Mouse (Mus musculus): ENCODE results near the gene Wbp11. TPM values are rescaled to one million over a fixed set of nuclear protein-coding genes. Genes with fewer than 3 reads are reported as not detected.
A peak's percentile ranks its signal among the peaks of the same experiment; 100 is the strongest.

Gene Wbp11
- total and polyA plus RNA-seq, 3 experiments: 43.5 to 411 (median 294) TPM

- TF ChIP-seq CTCF (IDR thresholded peaks at IDR 0.05 in 2 of 3, conservative IDR thresholded peaks at IDR 0.05 in 1 of 3; ENCODE audit: control insufficient read depth in 1 of 3, insufficient read depth in 1 of 3, low read depth in 2 of 3, low read length in 3 of 3, poor library complexity in 1 of 3, severe bottlenecking in 1 of 3): 0 out of 6 replicates have a peak, but pooled peaks of 1 of the 3 experiments have one; percentile 10
- TF ChIP-seq MXI1 (IDR thresholded peaks at IDR 0.05; ENCODE audit: low read depth, low read length): no peak; the same call in none of the 2 replicates
- peak; percentile 87 for TF ChIP-seq GATA1 (IDR thresholded peaks at IDR 0.05; ENCODE audit: low read depth, low read length)
- TF ChIP-seq HCFC1 (IDR thresholded peaks at IDR 0.05; ENCODE audit: low read depth, low read length): no peak
Observed at GRCm38 (mm10) chr6:136857186-136857872, 29.3 kb upstream of the Wbp11 start, which contains the start of gene Art4 (continued).

- H3K27ac ChIP-seq (ENCODE audit: control insufficient read depth, low read depth, low read length): no peak overlapping the region
- H3K4me3 ChIP-seq (ENCODE audit: control insufficient read depth in 1 of 2, insufficient read depth in 1 of 2, low read depth in 2 of 2, low read length in 2 of 2): no peak overlapping the region
- no peak overlapping the region for H3K9ac ChIP-seq (ENCODE audit: control insufficient read depth, low read depth, low read length, poor library complexity, severe bottlenecking)
Observed at GRCm38 (mm10) chr6:136856071-136856636, 28.1 kb upstream of the Wbp11 start.

GRCm38 (mm10) chr6:136855183-136855582 lies 27.1 kb upstream of the Wbp11 start:
- no peaks in the 10 kb centered on the region for H3K27me3 ChIP-seq (ENCODE audit: control insufficient read depth in 1 of 2, insufficient read depth in 2 of 2, low read length in 2 of 2)
- H3K79me2 ChIP-seq (ENCODE audit: control insufficient read depth, insufficient read depth, low read length, poor library complexity): no peaks in the 10 kb centered on the region
- DNase-seq (ENCODE audit: low read depth, low spot score): peak; percentile 64
- no peak overlapping the region for H3K4me3 ChIP-seq (ENCODE audit: control insufficient read depth in 1 of 2, insufficient read depth in 1 of 2, low read depth in 2 of 2, low read length in 2 of 2)
- TF ChIP-seq TBP (IDR thresholded peaks at IDR 0.05; ENCODE audit: low read depth, low read length) (0 out of 2 replicates have a peak, but pooled peaks have one; percentile 45), USF2 (IDR thresholded peaks at IDR 0.05; ENCODE audit: borderline replicate concordance in 1 of 2, insufficient read depth in 1 of 2, low read depth in 1 of 2, low read length in 2 of 2) (no peak), ELF1 (IDR thresholded peaks at IDR 0.05; ENCODE audit: low read depth, low read length) (no peak), ZC3H11A (IDR thresholded peaks at IDR 0.05; ENCODE audit: low read depth, low read length) (no peak), SMC3 (IDR thresholded peaks at IDR 0.05; ENCODE audit: low read depth, low read length) (no peak), MYC (IDR thresholded peaks at IDR 0.05; ENCODE audit: low read depth, low read length) (0 out of 2 replicates have a peak, but pooled peaks have one; percentile 28), BHLHE40 (IDR thresholded peaks at IDR 0.05; ENCODE audit: borderline replicate concordance, low read depth, low read length) (no peak), MAFK (IDR thresholded peaks at IDR 0.05; ENCODE audit: borderline replicate concordance, low read depth, low read length) (no peak), GATA1 (IDR thresholded peaks at IDR 0.05; ENCODE audit: low read depth, low read length) (peak; percentile 43), E2F4 (IDR thresholded peaks at IDR 0.05; ENCODE audit: borderline replicate concordance, low read depth, low read length) (no peak), ZKSCAN1 (IDR thresholded peaks at IDR 0.05; ENCODE audit: low read depth, low read length) (no peak), NRF1 (IDR thresholded peaks at IDR 0.05; ENCODE audit: insufficient read depth, low read depth, low read length, poor library complexity, severe bottlenecking) (0 out of 2 replicates have a peak, but pooled peaks have one; percentile 22), EP300 (IDR thresholded peaks at IDR 0.05; ENCODE audit: low read depth in 1 of 2, low read length in 2 of 2) (peak in 1 of 2 experiments; percentile 42; a peak in 2 of 4 replicates)
- H3K27ac ChIP-seq (ENCODE audit: control insufficient read depth, low read depth, low read length): no peak overlapping the region
- no peaks in the 10 kb centered on the region for H3K9me3 ChIP-seq (replicated peaks; ENCODE audit: insufficient read depth, low read length)
- H3K9ac ChIP-seq (ENCODE audit: control insufficient read depth, low read depth, low read length, poor library complexity, severe bottlenecking): no peak overlapping the region
- H3K4me1 ChIP-seq (ENCODE audit: control insufficient read depth in 1 of 2, insufficient read depth in 2 of 2, low read length in 2 of 2): peaks cover 0 to 22% of the 10 kb centered on the region in 2 experiments; a peak in 3 of 4 replicates
- peaks cover 0 to 9% of the 10 kb centered on the region in 2 experiments; a peak in 2 of 4 replicates for H3K36me3 ChIP-seq (ENCODE audit: control insufficient read depth in 1 of 2, insufficient read depth in 2 of 2, low read length in 2 of 2)

More at GRCm38 (mm10) chr6:136856071-136856636, 28.1 kb upstream of the Wbp11 start:
- peaks cover 0 to 22% of the 10 kb centered on the region in 2 experiments; a peak in 3 of 4 replicates for H3K4me1 ChIP-seq (ENCODE audit: control insufficient read depth in 1 of 2, insufficient read depth in 2 of 2, low read length in 2 of 2)
- no peak for DNase-seq (ENCODE audit: low read depth, low spot score)
- no peaks in the 10 kb centered on the region for H3K9me3 ChIP-seq (replicated peaks; ENCODE audit: insufficient read depth, low read length)
- H3K79me2 ChIP-seq (ENCODE audit: control insufficient read depth, insufficient read depth, low read length, poor library complexity): no peaks in the 10 kb centered on the region
- no peak for TF ChIP-seq SIN3A (IDR thresholded peaks at IDR 0.05; ENCODE audit: low read length)
- TF ChIP-seq POLR2AphosphoS5 (IDR thresholded peaks at IDR 0.05; ENCODE audit: borderline replicate concordance, low read depth, low read length): no peak
- TF ChIP-seq HCFC1 (IDR thresholded peaks at IDR 0.05; ENCODE audit: low read depth, low read length): no peak
- no peak for TF ChIP-seq TBP (IDR thresholded peaks at IDR 0.05; ENCODE audit: low read depth, low read length)
- TF ChIP-seq NELFE (IDR thresholded peaks at IDR 0.05; ENCODE audit: low read depth, low read length): no peak
- TF ChIP-seq USF2 (IDR thresholded peaks at IDR 0.05; ENCODE audit: borderline replicate concordance in 1 of 2, insufficient read depth in 1 of 2, low read depth in 1 of 2, low read length in 2 of 2): no peak
- TF ChIP-seq ZC3H11A (IDR thresholded peaks at IDR 0.05; ENCODE audit: low read depth, low read length): no peak
- TF ChIP-seq MXI1 (IDR thresholded peaks at IDR 0.05; ENCODE audit: low read depth, low read length): no peak
- TF ChIP-seq POLR2AphosphoS2 (IDR thresholded peaks at IDR 0.05; ENCODE audit: low read length): no peak
- TF ChIP-seq ZKSCAN1 (IDR thresholded peaks at IDR 0.05; ENCODE audit: low read depth, low read length): no peak
- TF ChIP-seq POLR2A (IDR thresholded peaks at IDR 0.05; ENCODE audit: control insufficient read depth in 1 of 2, insufficient read depth in 1 of 2, low read depth in 1 of 2, low read length in 2 of 2, poor library complexity in 1 of 2): no peak
- TF ChIP-seq EP300 (IDR thresholded peaks at IDR 0.05; ENCODE audit: low read depth in 1 of 2, low read length in 2 of 2): no peak
- TF ChIP-seq KAT2A (conservative IDR thresholded peaks at IDR 0.05; ENCODE audit: low read depth, low read length): no peak
- peaks cover 0 to 9% of the 10 kb centered on the region in 2 experiments; a peak in 2 of 4 replicates for H3K36me3 ChIP-seq (ENCODE audit: control insufficient read depth in 1 of 2, insufficient read depth in 2 of 2, low read length in 2 of 2)
- no peaks in the 10 kb centered on the region for H3K27me3 ChIP-seq (ENCODE audit: control insufficient read depth in 1 of 2, insufficient read depth in 2 of 2, low read length in 2 of 2)

All from MEL (cell line).